Mouse (Mus musculus) liver, embryonic 12.5 days (tissue): ENCODE measurements around the gene Foxn1. TPM values are rescaled to one million over a fixed set of nuclear protein-coding genes. Genes with fewer than 3 reads are reported as not detected.

Experiments used
- ATAC-seq: fragments of 200-750 bp; cut with Nextera tagmentation; 2 replicates; pipeline ENCODE4 v1.8.0; 2017; ENCODE audit warnings: moderate number of reproducible peaks, mild to moderate bottlenecking, moderate library complexity
- H3K27ac ChIP-seq: fragments of 300-500 bp; sonication (generic); 2 replicates; pipeline ENCODE4 v1.5.1; 2016; ENCODE audit warnings: mild to moderate bottlenecking
- H3K27me3 ChIP-seq: fragments of 300-500 bp; sonication (generic); replicated peaks from 2 replicates; pipeline ENCODE4 v1.6.1; 2016; ENCODE audit warnings: mild to moderate bottlenecking, moderate library complexity
- H3K36me3 ChIP-seq: fragments of 300-500 bp; sonication (generic); 2 replicates; pipeline ENCODE4 v1.6.1; 2016; ENCODE audit warnings: mild to moderate bottlenecking, moderate library complexity
- H3K4me1 ChIP-seq: fragments of 300-500 bp; sonication (generic); 2 replicates; pipeline ENCODE4 v1.6.1; 2016
- H3K4me2 ChIP-seq: fragments of 300-500 bp; sonication (generic); 2 replicates; pipeline ENCODE4 v1.6.1; 2016; ENCODE audit warnings: mild to moderate bottlenecking, moderate library complexity
- H3K4me3 ChIP-seq: fragments of 300-500 bp; sonication (generic); 2 replicates; pipeline ENCODE4 v1.5.1; 2016; ENCODE audit warnings: mild to moderate bottlenecking, moderate library complexity
- H3K9ac ChIP-seq: fragments of 300-500 bp; sonication (generic); 2 replicates; pipeline ENCODE4 v1.6.1; 2016; ENCODE audit warnings: mild to moderate bottlenecking, moderate library complexity
- H3K9me3 ChIP-seq: fragments of 300-500 bp; sonication (generic); replicated peaks from 2 replicates; pipeline ENCODE4 v1.6.1; 2016; ENCODE audit warnings: mild to moderate bottlenecking, moderate library complexity
- WGBS: fragments of 180-500 bp; shearing (Covaris S2); methylation state at CpG from one replicate; pipeline ENCODE4 v1.1.7; 2016; ENCODE audit not compliant: insufficient replicate concordance; 5-methylcytosine and 5-hydroxymethylcytosine counted together
- polyA plus RNA-seq: library from polyadenylated mRNA; unstranded; fragments of >200 nt; fragmentation: Nextera tagmentation; extraction: Ambion mirVana; gene quantifications from 2 replicates; pipeline ENCODE4 v1.2.1, GENCODE M21; 2016

The Foxn1 gene
- polyA plus RNA-seq, result not detected in 2 replicates

- no peaks in the 10 kb centered on the region for H3K9me3 ChIP-seq
- H3K36me3 ChIP-seq, result no peaks in the 10 kb centered on the region
- no peak within 1 kb of the TSS for H3K9ac ChIP-seq
- H3K27ac ChIP-seq, result no peak within 1 kb of the TSS
- ATAC-seq, result no peak
- WGBS, result 71% methylated on average over 13 of the region's 14 CpGs
- no peak within 1 kb of the TSS for H3K4me2 ChIP-seq
- H3K4me3 ChIP-seq, result no peak within 1 kb of the TSS
- 0 out of 2 replicates have a peak, but pooled peaks cover 9% of the 10 kb centered on the region for H3K27me3 ChIP-seq
- no peaks in the 10 kb centered on the region for H3K4me1 ChIP-seq
Observed at GRCm38 (mm10) chr11:78386508-78387043, at the start of gene Foxn1. Gene Foxn1 (minus strand): TSS chr11:78386558.

- Histone ChIP-seq H3K27me3 (peaks cover 10% of the 10 kb centered on the region; the same call in 1 of the 2 replicates), H3K9ac (no peak overlapping the region), H3K4me3 (no peak overlapping the region), H3K27ac (no peak overlapping the region), H3K4me2 (peak overlapping the region; percentile 11), H3K4me1 (0 out of 2 replicates have a peak, but pooled peaks cover 9% of the 10 kb centered on the region), H3K36me3 (no peaks in the 10 kb centered on the region), H3K9me3 (no peaks in the 10 kb centered on the region)
- ATAC-seq, result no peak
- 7% methylated on average over 19 of the region's 19 CpGs for WGBS
Observed at GRCm38 (mm10) chr11:78435776-78436349, 49.5 kb upstream of the Foxn1 start.

DNA sequence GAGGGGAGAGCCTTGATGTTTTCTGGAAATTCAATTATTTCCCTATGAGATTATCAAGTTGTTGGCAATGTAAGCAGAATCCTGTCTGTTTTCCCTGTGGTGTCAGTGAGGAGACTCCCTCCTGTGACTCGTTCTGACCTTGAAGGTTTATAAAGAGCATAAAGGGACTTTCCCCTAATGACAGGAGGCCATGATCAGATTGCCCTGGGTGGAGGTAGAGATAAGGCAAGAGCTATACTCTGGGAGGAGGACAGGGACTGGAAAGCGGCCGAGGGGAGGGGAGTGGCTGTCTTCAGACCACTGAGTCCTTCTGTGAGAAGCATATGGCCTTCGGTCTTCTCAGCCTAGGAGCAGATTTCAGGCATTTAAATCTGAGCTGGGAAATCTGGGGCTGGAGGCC is 47.7 kb upstream of the Foxn1 start:
- Histone ChIP-seq H3K27ac (no peak overlapping the region), H3K36me3 (no peaks in the 10 kb centered on the region), H3K27me3 (peaks cover 10% of the 10 kb centered on the region; the same call in 1 of the 2 replicates), H3K9ac (no peak overlapping the region), H3K4me1 (0 out of 2 replicates have a peak, but pooled peaks cover 9% of the 10 kb centered on the region), H3K4me3 (no peak overlapping the region), H3K4me2 (no peak overlapping the region), H3K9me3 (no peaks in the 10 kb centered on the region)
- ATAC-seq, result no peak
- WGBS, result 32% methylated on average over 4 of the region's 4 CpGs

DNA sequence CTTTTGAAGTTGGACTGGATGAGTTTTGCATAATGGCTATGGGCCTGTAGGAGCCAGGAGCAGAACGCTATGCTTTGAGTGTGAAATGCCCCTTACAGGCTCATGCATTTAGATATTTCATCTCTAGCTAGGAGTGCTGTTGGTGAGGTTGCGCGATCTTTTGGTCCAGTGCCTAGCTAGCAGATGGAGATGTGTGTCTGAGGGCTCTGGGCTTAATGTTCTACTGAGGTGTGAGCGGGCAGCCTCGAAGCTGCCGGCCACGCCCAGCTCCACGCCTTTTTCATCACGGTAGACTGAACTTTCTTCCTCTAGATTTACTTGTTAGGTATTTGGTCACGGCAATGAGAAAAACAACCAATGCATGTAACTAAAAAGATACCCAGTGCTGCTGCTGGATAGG is 44.8 kb upstream of the Foxn1 start:
- WGBS, result 75% methylated on average over 10 of the region's 10 CpGs
- ATAC-seq, result no peak
- Histone ChIP-seq H3K4me3 (no peak overlapping the region), H3K9me3 (no peaks in the 10 kb centered on the region), H3K4me2 (no peak overlapping the region), H3K9ac (no peak overlapping the region), H3K27ac (no peak overlapping the region), H3K27me3 (peaks cover 10% of the 10 kb centered on the region), H3K4me1 (0 out of 2 replicates have a peak, but pooled peaks cover 9% of the 10 kb centered on the region), H3K36me3 (no peaks in the 10 kb centered on the region)

- 44% methylated on average over 11 of the region's 11 CpGs for WGBS
- Histone ChIP-seq H3K27me3 (peaks cover 14% of the 10 kb centered on the region), H3K9ac (no peak overlapping the region), H3K4me1 (0 out of 2 replicates have a peak, but pooled peaks cover 3% of the 10 kb centered on the region), H3K27ac (no peak overlapping the region), H3K36me3 (no peaks in the 10 kb centered on the region), H3K9me3 (no peaks in the 10 kb centered on the region), H3K4me3 (no peak overlapping the region), H3K4me2 (no peak overlapping the region)
- ATAC-seq, result no peak
Observed at GRCm38 (mm10) chr11:78430195-78430878, 44.0 kb upstream of the Foxn1 start.

- no peak overlapping the region for H3K4me3 ChIP-seq
- H3K27ac ChIP-seq, result no peak overlapping the region
- H3K36me3 ChIP-seq, result no peaks in the 10 kb centered on the region
- no peak overlapping the region for H3K9ac ChIP-seq
- 72% methylated on average over 5 of the region's 5 CpGs for WGBS
- no peaks in the 10 kb centered on the region for H3K9me3 ChIP-seq
- peaks cover 7% of the 10 kb centered on the region for H3K27me3 ChIP-seq
- 0 out of 2 replicates have a peak, but pooled peaks cover 3% of the 10 kb centered on the region for H3K4me1 ChIP-seq
- no peak overlapping the region for H3K4me2 ChIP-seq
- ATAC-seq, result no peak
Observed at GRCm38 (mm10) chr11:78428309-78428708, 42.0 kb upstream of the Foxn1 start.

DNA sequence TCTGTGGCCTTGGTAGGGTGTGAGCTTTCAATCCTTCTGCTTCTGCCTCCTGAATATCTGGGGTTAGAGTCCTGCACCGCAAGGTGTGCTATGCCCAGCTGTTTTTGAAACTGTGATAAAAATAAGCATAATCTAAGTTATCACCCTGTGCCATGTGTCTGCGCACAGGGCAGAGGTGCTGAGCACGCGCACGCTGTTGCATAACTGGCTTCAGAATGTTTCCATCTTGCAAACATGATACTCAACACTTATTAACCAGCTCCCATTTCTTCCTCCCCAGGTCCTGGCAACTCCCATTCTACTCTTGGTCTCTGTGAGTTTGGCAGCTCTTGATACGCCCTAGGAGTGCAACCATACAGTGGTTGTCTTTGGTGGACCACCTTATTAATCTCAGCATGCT is 41.3 kb upstream of the Foxn1 start:
- Histone ChIP-seq H3K27me3 (peaks cover 13% of the 10 kb centered on the region), H3K9ac (no peak overlapping the region), H3K4me1 (0 out of 2 replicates have a peak, but pooled peaks cover 3% of the 10 kb centered on the region), H3K4me2 (no peak overlapping the region), H3K4me3 (no peak overlapping the region), H3K9me3 (no peaks in the 10 kb centered on the region), H3K36me3 (no peaks in the 10 kb centered on the region), H3K27ac (no peak overlapping the region)
- WGBS, result 82% methylated on average over 6 of the region's 6 CpGs
- ATAC-seq, result no peak

DNA sequence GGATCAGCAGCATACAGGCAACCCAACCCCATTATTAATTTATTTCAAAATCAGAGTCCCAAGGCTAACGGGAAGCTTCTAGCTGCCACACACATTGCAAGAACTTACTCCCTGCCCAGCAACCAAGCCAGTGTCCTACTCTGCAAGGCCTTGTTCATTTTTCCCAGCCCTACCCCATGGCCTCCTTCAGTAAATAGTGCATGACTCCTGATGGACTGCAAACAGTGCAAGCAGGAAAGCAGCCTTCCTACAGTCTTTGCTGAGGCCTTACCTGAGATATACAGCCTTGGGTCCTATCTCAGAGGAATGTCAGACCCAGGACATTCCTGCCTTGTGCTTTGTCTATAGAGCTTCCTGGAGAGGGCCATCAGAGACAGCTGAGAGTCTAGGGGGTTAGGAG is 39.2 kb upstream of the Foxn1 start:
- WGBS, result 64% methylated on average over 1 of the region's 1 CpGs

DNA sequence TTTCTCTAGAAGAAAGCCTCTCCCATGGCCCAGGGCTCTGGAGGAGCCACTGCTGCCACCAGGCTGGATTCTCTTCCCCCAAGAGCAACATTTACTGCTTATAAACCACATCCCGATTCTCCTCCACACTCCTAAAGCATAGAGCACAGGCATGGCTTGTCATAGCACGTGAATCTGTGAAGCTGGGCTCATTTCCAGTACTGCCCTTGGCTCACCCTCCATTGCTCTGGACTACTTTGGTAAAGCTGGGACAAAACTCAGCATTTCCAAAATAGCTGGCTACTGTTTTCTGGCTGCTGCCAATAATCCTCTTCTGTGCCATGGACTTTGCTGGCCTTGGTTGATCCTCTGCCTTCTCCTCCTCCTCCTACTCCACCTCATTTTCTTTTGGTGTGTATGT is 38.0 kb upstream of the Foxn1 start:
- ATAC-seq, result no peak
- H3K27me3 ChIP-seq, result peaks cover 43% of the 10 kb centered on the region
- H3K9ac ChIP-seq, result no peak overlapping the region
- H3K4me1 ChIP-seq, result peaks cover 7% of the 10 kb centered on the region
- no peak overlapping the region for H3K4me3 ChIP-seq
- H3K36me3 ChIP-seq, result no peaks in the 10 kb centered on the region
- H3K27ac ChIP-seq, result no peak overlapping the region
- H3K4me2 ChIP-seq, result no peak overlapping the region
- H3K9me3 ChIP-seq, result no peaks in the 10 kb centered on the region
- 57% methylated on average over 2 of the region's 2 CpGs for WGBS

More for the DNA sequence above, 39.2 kb upstream of the Foxn1 start:
- ATAC-seq, result no peak
- H3K27me3 ChIP-seq, result peaks cover 31% of the 10 kb centered on the region
- no peaks in the 10 kb centered on the region for H3K36me3 ChIP-seq
- no peak overlapping the region for H3K9ac ChIP-seq
- no peak overlapping the region for H3K4me3 ChIP-seq
- peaks cover 4% of the 10 kb centered on the region for H3K4me1 ChIP-seq
- H3K27ac ChIP-seq, result no peak overlapping the region
- no peaks in the 10 kb centered on the region for H3K9me3 ChIP-seq
- H3K4me2 ChIP-seq, result no peak overlapping the region

- H3K27ac ChIP-seq, result no peak within 1 kb of the TSS
- no peak within 1 kb of the TSS for H3K4me2 ChIP-seq
- no peak within 1 kb of the TSS for H3K9ac ChIP-seq
- no peaks in the 10 kb centered on the region for H3K9me3 ChIP-seq
- H3K4me3 ChIP-seq, result no peak within 1 kb of the TSS
- no peak for ATAC-seq
- peaks cover 7% of the 10 kb centered on the region for H3K4me1 ChIP-seq
- H3K27me3 ChIP-seq, result peaks cover 50% of the 10 kb centered on the region
- 31% methylated on average over 13 of the region's 13 CpGs for WGBS
- H3K36me3 ChIP-seq, result no peaks in the 10 kb centered on the region
Observed at GRCm38 (mm10) chr11:78422055-78422819, 35.9 kb upstream of the Foxn1 start, which contains the start of gene Slc13a2. Gene Slc13a2 (minus strand): TSS chr11:78422217.

- Histone ChIP-seq H3K4me2 (no peak overlapping the region), H3K9me3 (no peaks in the 10 kb centered on the region), H3K27me3 (peaks cover 51% of the 10 kb centered on the region), H3K4me3 (no peak overlapping the region), H3K4me1 (peaks cover 7% of the 10 kb centered on the region), H3K27ac (no peak overlapping the region), H3K36me3 (no peaks in the 10 kb centered on the region), H3K9ac (no peak overlapping the region)
- 30% methylated on average over 13 of the region's 13 CpGs for WGBS
- ATAC-seq, result no peak
Observed at GRCm38 (mm10) chr11:78421201-78422009, 35.0 kb upstream of the Foxn1 start.
